Mouse (Mus musculus) ES-E14 (cell line): Measurements from ENCODE around the gene Ap5z1.

Experiments used
- CHD2 ChIP-seq: IDR thresholded peaks from 2 replicates; pipeline ENCODE4 v1.6.1; 2014; ENCODE audit warnings: mild to moderate bottlenecking, low read depth, low read length, inconsistent platforms
- HCFC1 ChIP-seq: IDR thresholded peaks from 2 replicates; pipeline ENCODE4 v1.6.1; 2012; ENCODE audit warnings: low read length, inconsistent platforms, borderline replicate concordance; ENCODE audit not compliant: insufficient read depth
- MAFK ChIP-seq: IDR thresholded peaks from 2 replicates; pipeline ENCODE4 v1.6.1; 2014; ENCODE audit warnings: mild to moderate bottlenecking, low read depth, low read length, inconsistent platforms; ENCODE audit not compliant: insufficient read depth
- ZC3H11A ChIP-seq: IDR thresholded peaks from 2 replicates; pipeline ENCODE4 v1.6.1; 2012; ENCODE audit warnings: low read depth, mild to moderate bottlenecking, inconsistent platforms, low read length, borderline replicate concordance
- ZNF384 ChIP-seq: IDR thresholded peaks from 2 replicates; pipeline ENCODE4 v1.6.1; 2012; ENCODE audit warnings: low read depth, low read length, inconsistent platforms

DNA sequence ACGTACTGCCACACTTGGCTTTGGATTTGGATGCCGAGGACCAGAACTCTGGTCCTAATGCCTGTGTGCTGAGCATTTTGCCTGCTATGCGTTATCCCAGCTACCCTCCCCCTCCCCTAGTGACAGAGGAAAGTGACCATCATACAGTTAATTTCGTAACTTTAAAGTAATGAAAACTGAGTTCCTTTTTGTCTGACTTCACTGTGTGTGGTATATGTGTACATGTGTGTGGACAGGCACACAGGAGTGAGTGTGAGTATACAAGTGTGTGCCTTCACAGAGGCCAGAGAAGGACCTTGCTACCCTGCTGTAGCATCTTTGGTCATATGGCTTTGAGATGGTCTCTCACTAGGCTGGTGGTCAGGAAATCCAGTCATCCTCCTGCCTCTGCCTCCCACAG, 45.3 kb upstream of the Ap5z1 start:
- no peak for TF ChIP-seq ZC3H11A
- TF ChIP-seq MAFK, result no peak
- TF ChIP-seq ZNF384, result no peak
- TF ChIP-seq CHD2, result no peak
- no peak for TF ChIP-seq HCFC1
